Mouse (Mus musculus) lung, postnatal 4 days (tissue): Measurements from ENCODE around the gene Plod3.
"Not testable (repeated sequence)": the region's sequence is repeated elsewhere in the genome, so short reads cannot be mapped to it uniquely, and the experiment has no call there.

Experiments used
- DNase-seq, 2 experiments: peaks; one replicate each; pipeline ENCODE4 v3.0.0; 2021

The Plod3 gene

DNA sequence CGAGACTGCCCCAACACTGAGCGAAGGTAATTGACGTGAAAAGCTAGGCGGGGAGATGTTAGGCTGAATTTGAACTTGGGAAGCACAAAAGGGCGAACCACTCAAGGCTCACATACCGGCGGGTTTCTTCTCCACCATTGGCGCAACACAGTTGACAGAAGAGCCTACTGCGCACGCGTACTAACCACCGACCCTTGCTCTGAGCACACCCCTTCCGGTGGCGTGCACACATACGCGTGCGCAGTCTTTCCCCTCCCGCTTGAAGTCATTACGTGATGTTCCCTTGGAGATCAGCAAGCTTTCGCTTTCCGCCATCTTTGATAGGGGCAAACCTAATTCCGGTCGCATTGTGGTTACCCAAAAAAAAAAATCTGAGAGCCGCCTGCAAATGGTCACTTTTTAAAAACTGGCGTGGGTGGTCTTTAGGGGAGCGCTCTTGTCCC is at the start of gene Plod3:
Plod3 (plus strand) TSS at position 325 of the 443 bp plus-strand sequence.
- DNase-seq = peak; percentile 96 to 98

DNA sequence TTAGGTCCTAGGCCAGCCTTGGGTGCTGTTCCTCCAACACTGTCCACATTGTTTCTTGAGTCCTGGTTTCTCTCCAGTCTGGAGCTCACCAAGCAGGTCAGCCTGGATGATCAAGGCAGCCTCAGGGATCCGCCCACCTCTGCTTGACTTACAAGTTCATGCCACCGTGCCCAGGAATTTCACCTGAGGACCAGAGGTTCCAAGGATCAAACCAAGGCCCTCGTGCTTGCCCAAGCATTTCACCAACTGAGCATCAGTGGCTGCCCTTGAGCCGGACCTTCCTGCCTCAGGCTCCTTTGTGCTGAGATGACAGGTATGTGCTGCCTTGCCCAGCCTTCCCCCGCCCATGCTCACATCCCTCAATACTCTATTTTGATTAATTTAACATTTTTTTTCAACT is 49.2 kb upstream of the Plod3 start:
- DNase-seq = no peak

DNA sequence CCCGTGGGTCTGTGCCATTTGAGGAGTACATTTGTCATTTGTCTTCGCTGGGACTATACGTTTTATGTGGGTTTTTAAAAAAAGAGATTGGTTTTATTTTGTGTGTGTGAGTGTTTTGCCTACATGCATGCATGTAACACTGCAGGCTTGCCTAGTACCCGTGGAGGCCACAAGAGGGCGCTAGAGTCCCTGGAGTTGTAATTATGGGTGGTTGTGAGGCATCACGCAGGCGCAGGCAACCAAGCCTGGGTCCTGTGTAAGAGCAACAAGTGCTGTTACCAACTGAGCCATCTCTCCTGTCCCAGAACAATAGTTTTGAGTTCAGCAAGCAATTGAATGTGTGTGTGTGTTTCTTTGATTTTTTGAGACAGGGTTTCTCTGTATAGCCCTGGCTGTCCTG is 47.5 kb upstream of the Plod3 start:
- no peak for DNase-seq

DNA sequence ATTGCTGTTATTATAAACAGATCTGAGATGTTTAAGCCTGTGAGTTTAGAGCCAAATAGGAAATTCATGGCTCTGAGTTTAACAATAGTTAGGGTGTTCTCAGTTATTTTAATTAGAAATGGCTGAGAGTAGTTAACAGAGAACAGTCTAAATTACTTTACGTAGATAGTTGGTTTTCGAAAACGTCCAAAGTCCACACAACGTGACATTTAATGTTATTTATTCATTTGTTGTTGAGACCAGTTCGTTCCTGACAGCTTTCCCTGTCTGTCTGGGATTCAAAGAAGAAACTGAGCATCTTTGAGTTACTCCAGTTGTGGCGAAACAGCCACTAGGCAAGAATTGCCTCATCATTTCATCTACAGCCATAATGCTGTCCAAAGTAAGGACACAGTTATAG is 46.8 kb upstream of the Plod3 start:
- not testable (repeated sequence) for DNase-seq

DNA sequence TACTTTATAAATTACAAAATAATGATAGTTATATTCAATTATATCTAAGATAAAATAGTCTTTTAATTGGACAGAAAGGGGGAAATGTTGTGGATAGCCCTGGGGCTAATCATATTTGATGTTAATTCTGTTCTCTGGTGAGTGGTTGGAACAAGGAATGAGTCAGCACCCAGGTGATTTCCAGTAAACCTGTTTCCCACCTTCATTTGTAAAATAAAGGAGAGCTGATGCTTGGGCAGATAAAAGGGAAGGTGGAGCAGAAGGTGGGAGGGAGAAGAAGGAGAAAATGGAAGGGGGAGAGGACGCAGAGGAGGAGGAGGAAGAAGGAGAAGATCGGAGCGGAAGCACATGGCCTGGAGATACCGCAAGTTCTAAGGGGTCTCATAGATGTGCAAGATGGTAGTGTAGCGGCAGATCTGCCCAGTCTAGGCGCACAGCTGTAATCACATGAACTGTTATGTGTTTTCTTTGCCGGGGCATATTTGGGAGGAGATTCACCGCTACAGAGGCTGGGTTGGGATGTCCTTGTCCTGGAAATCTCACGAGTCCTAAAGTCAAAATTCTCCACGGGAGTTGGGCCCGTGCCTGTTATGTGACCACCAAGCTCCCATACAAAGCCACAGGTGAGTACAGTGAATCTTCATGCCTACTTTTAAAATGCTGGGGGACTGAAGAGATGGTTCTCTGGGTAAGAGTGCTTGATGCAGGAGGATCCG is 45.8 kb upstream of the Plod3 start:
- no peak for DNase-seq

DNA sequence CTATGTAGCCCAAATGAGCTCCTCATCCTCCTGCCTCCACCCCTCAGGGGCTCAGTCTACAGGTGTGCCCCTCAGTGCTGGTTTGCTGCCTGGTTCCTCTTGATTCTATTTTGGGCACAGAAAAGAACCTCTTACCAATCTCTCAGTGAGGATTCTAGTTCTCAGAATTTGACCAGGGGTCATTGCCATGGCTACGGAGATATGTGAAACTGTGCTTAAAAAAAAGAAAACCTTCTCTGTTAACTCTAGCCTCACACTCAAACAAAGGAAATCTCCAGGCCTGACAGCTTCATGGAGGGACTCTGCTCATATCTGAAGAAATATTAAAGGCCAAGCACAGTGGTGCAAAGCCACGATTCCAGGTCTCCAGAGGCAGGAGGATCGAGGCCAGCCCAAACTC is 44.0 kb upstream of the Plod3 start:
- no peak for DNase-seq

DNA sequence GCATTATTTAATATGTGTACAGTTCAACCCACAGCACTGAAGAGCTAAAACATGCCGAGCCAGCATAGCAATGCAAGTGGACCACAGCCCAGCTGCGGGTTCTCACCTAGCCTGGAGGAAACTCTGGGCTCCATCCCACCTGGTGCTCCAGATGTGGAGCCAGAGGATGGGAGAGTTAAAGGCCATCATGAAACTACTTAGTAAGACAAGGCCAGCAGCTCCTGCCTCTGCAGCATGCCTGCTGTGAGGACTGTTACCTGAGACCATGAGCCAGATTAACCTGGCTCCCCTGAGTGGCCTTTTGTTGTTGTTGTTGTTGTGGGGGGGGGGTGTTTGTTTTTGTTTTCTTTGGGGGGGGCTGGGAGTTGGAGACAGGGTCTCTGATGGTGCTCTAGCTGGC is 43.4 kb upstream of the Plod3 start:
- no peak for DNase-seq

DNA sequence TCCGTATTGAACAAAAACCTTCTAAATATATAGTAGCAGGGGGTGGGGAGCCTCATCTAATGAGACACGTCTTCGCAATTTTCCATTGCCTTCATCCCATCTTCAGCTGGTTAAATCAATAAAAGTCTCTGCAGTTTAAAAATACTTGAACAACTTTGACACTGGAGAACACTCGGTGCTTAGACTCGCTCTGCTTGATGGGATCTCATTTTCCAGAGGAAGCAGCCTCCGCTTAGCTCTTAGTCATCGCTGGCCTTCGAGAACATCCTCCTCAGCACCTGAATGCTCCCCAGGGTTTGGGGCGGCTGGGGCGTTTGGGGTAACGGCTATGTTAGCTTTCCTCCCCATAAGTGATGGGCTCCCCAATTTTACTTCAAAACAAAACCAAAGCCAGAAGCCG is 41.7 kb upstream of the Plod3 start:
- DNase-seq = no peak

DNA sequence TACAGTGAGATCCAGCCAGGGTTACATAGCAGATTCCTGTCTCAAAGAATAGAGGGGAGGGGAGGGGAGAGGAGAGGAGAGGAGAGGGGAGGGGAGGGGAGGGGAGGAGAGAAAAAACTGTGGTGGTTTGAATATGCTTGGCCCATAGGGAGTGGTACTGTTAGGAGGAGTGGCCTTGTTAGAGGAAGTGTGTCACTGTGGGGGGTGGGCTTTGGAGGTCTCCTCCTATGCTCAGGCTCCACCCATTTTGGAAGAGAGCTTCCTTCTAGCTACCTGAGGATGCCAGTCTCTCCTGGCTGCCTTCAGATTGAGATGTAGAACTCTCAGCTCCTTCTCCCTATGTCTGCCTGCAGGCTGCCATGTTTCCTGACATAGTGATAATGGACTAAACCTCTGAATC is 38.9 kb upstream of the Plod3 start:
- DNase-seq = no peak

DNA sequence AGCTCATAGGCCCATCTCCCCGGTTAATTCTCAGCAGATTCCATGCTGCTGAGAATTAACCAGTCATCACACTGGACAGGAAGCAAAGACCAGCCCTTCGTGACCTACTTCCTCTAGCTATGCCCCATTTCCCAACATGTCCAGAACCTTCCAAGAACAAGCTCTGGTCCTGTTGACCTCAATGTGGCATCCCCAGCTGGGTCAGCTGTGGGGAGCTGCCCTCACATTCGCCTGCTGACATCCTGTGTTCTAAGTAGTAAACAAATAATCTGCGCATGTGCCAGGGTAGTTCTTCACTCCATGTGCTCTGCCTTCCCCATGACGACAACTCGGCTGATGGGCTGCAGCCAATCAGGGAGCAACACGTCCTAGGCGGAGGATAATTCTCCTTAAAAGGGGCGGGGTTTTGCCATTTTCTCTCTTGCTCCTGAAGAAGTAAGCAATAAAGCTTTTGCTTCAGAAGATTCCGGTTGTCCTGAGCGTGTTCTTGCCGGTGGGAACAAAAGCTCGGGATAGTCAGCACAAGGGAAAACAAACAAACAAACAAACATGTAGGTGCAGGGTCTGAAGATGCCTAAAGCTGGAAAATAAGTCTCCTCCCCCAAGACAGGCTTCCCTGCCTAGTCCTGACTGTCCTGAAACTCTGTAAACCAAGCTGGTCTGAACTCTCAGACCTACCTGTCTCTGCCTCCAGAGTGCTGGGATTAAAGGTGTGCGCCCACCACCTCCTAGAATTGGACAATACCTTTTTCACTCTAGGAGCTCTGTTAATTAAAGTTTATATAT is 37.1 kb upstream of the Plod3 start:
- DNase-seq = peak in 1 of 2 experiments; percentile 51

DNA sequence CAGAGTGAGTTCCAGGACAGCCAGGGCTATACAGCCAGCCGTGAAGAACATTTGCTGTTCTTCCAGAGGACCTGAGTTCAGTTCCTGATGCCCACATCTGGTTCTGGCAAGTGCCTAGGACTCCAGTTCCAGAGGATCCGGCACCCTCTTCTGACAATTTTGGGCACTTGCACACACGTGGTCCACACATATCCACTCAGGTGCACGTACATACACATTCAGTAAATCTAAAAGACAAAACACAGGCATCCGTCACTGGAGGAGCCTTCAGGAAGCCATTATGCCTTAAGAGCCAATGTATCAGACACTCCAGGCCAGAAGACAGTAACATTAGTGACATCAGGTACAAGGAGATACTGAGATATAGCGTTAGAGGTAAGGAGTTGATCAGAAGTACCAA is 36.3 kb upstream of the Plod3 start:
- no peak for DNase-seq

DNA sequence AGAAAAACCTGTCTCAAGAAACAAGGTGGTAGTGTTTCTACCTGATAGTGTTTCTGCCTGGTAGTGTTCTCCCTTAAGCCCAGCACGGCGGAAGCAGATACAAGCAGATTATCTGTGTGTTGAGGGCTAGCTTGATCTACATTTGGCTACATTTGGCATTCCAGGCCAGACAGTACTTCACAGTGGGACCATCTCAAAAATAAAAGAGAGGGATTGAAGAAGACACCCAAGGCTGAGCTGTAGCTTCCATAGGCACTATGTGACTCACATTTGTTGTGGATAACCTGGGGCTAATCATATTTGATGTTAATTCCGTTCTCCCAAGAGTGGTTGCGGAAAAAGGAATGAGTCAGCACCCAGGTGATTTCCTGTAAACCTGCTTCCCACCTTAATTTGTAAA is 34.7 kb upstream of the Plod3 start:
- no peak for DNase-seq

DNA sequence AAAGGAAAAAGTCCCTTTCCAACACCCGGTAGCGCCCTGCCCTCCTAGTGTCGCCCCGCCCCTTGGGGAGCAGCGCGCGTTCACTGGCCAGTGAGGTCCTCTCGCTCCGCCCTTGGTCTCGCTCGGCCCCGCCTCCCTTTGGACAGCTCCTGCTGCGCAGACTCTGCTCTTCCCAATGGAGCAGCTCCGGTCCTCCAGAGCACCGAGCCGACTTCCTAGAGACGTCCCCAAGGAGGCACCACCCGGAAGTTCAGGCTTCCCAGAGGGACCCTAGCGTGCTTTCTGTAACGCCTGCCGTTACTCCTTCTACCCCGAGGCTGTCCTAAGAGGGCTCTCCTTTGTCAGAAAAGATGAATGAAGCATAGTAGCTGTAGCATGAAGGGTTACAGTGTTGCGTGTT is 33.8 kb upstream of the Plod3 start, which contains the start of gene Fis1:
Fis1 (plus strand) TSS at position 261 of the 400 bp plus-strand sequence.
- DNase-seq = peak; percentile 97 to 98

DNA sequence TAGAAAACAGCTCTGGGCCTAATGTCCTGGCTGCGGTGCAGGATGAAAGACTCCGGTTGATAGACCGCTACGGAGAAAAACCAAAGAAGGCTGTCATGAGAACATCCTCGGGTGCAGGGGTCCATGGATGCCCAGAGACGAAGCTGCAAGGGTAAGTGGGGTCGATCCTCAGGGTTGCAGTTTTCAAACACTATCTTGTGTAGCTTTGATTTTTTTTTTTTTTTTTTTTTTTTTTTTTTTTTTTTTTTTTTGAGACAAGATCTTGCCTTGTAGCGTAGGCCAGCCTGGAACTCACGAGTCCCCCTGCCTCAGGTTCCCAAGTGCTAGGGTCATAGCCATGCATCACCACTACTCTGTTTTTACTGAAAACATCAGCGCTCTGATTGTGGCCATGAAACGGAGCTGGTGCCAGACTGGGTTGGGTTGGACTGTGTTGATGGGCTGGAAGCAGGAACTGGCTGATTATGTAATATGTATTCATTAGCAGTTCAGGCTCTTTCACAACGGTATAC is 33.3 kb upstream of the Plod3 start:
- DNase-seq = peak; percentile 55 to 58

DNA sequence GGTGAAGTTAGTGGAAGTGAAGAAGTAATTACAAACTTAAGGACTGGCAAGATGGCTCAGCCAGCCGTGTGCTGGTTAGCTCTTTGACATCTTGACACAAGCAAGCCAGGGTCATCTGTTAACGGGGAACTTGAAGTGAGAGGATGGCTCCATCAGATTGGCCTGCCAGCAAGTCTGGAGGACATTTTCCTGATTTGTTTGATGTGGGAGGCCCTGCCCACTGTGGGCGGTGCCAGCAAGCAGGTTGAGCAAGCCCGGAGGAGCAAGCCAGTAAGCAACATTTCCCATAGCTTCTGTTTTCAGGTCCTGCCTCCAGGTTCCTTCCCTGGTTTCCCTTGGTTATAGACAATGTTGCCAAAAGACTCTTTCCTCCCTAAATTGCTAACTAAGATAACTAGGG is 31.2 kb upstream of the Plod3 start:
- no peak for DNase-seq

DNA sequence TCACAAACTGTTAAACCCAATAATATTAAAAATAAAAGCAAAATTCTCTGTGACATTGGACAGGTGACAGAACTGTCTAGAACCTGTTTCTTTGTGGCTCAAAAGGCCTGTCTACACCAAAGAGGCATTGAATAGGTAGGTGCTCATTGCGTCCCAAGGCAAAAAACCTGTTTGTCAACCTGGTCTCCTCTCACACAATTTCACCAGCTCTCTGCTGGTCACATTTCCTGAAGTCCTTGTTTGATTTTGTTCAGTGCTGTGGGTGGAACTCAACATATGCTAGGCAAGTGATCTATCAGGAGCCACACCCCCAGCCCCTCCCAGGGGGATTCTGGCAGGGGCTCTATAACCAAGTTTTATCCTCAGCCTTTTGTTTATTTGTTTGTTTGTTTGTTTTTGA is 29.6 kb upstream of the Plod3 start:
- DNase-seq = no peak

DNA sequence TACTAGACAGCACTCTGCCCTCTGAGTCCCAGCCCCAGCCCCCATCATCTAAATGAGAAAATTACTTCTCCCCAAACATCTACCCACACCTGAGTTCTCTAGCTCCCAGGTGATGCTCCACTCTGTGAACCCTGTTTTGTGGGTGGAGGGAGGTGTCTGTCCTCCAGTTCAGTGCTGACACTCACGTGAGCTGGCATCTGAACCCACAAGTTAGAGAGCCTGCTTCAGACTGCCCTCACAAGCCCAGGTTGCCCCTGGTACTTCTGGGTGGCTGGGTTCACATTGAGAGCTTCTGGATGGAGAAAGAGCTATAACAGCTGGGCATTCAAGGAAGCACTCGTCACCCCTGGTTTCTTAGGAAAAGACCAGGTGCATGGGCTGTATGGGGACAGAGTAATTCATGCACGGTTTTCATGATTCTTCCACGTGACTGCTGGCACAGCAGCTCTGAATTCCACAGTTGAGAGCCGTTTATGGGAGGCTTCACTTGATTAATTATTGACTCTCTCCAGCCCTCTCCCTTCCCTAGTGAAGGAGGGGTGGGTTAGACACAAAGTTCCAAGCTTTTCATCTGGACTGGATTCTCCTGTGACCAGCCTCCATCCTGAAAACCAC is 27.7 kb upstream of the Plod3 start:
- peak in 1 of 2 experiments; percentile 36 for DNase-seq

DNA sequence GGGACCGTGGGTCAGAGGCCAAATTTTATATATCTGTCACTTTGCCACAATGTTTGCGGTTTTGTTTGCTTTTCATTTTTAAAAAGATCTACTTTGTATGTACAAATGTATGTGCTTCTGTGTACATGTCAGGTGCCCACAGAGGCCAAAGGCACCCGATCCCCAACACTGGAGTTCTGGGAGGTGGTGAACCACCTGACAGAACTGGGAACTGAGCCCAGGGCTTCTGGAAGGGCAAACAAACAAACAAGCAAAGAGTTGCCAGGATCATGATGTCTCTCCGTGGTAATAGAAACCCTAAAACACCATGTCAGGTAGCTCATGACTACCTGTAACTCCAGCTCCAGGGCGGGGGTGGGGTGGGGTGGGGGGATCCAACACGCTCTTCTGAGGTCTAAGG is 26.8 kb upstream of the Plod3 start:
- no peak for DNase-seq

DNA sequence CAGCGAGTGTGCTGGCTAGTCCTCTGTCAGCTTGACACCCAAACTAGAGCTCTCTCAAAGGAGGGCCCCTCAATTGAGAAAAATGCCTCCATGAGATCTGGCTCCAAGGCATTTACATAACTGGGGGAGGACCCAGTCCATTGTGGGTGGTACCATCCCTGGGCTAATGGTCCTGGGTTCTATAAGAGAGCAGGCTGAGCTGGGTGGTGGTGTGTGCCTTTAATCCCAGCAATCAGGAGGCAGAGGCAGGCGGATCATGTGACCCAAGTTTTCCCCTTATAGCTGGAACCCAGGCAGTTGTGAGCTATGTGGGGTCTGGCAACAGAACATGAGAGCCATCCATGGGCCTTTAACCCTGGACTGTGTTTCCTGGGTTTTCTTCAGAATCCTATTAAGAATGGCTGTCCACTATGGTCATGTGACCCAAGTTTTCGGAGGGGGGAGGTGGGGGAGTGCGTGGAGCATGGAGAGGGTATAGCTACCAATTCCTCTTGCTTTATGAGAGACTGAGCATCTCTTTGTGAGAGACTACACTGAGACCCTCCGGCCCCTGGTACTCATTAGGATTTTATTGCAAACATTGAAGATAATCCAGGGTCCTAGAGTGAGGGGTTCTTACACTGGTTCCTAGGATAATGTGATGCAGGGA is 25.4 kb upstream of the Plod3 start:
- no peak for DNase-seq

DNA sequence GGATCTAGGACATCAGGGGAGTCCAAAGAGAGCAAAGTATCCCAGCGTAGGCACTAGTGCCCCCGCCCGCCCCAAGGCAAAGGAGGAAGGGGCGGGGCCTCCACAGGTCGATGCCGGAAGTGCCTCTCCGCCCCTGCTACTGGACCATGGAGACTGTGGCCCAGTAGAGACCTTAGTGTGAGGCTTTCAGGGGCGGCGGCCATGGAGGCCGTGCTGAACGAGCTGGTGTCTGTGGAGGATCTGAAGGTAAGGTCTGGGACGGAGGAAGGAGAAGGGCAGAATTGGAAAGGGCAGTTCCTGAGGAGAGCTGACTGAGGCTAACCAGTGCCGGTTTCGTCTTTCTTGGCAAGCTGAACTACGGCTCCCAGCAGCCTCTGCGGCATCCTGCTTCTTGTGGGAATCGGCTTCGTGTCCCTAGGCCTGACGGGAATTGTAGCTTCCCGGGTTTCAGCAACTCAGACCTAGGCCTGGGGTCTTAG is 24.8 kb upstream of the Plod3 start:
- DNase-seq = peak; percentile 91 to 92

DNA sequence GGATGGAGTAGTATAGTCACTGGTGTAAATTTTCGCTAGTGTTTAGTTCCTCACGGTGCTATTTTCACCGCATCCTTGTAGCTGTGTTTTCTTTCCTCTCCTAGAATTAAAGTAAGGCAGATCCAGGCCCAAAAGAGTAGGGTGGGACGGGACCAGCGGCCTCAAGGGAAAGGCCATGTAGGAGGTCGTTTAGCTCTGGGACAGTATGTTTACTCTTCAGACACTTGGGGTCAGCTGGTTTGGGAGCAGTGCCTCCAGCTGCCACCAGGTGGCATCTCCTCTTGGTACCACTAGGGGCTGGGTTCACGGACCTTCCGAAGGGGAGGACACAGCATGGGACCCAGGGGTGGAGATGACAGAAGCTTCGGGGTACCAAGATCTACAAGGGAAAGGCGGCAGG is 24.3 kb upstream of the Plod3 start:
- DNase-seq = peak; percentile 88 to 92

DNA sequence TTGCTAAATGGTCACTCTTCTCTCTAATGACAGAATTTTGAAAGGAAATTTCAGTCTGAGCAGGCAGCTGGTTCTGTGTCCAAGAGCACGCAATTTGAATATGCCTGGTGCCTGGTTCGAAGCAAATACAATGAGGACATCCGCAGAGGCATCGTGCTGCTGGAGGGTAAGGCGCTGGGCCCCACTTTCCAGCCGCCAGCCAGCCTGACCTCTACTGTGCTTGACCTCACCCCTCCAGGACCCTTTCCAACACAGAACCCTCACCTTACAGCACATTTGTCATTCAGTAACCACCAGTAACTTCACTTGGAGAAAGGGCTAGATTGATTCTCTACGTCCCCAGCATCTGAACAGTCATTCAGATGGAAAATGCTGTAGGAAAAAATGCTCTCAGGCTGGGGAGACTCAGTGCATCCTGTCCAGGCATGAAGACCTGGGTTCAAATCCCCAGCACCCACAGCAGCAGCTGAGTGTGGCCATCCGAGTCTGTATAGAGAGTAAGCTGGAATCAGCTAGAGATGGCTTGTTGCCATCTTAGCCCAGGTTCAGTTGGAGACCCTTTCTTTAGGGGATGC is 23.8 kb upstream of the Plod3 start:
- DNase-seq = no peak

DNA sequence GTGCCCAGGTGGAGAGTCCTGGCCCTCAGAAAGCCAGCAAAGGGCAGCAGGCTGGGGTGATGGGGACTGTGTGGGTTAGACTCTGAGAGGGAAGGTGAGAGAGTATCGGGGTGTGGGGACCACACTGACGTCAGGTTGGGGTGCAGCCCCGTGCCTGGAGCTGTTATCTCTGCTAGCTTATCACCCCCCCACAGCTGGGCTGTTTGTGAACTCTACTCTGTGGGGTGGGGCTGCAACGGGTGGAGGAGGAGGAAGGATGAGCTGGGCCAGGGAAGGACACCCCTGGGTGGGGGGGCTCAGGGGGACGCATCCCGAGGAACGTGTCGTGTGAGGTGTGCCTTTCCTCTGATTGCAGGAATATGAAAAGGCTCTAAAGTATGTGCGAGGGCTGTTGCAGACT is 21.6 kb upstream of the Plod3 start:
- no peak for DNase-seq
